Mouse (Mus musculus) small intestine, adult 2 months (tissue): Measurements from ENCODE around the gene Bpifb6.

Experiments
- CTCF ChIP-seq: fragments of 200-500 bp; IDR thresholded peaks from 2 replicates; pipeline ENCODE4 v1.5.1; 2012; ENCODE audit warnings: low read depth, mild to moderate bottlenecking, control low read depth, inconsistent platforms, low read length, moderate library complexity, mixed read lengths; ENCODE audit not compliant: insufficient replicate concordance, insufficient read length; ENCODE audit errors: extremely low read depth
- POLR2A ChIP-seq: fragments of 200-500 bp; IDR thresholded peaks from 2 replicates; pipeline ENCODE4 v1.6.1; 2012; ENCODE audit warnings: low read depth, mild to moderate bottlenecking, control low read depth, inconsistent platforms, low read length, moderate library complexity

- TF ChIP-seq CTCF (no peak), POLR2A (no peak)
These were observed 14.0 kb downstream of the Bpifb6 start for GRCm38 (mm10) chr2:153914151-153914550.
